Mouse (Mus musculus): ENCODE results near the gene Olfr597.

- TF ChIP-seq POLR2A (IDR thresholded peaks at IDR 0.05; ENCODE audit: borderline replicate concordance, control insufficient read depth, low read depth, low read length) (no peak), CTCF (IDR thresholded peaks at IDR 0.05; ENCODE audit: control insufficient read depth, insufficient read depth, low read length) (no peak)
Measured at GRCm38 (mm10) chr7:103323268-103323667, 7.2 kb downstream of the Olfr597 start, which contains the start of gene Olfr598.

All from bone marrow, adult 2 months (tissue).